Mouse (Mus musculus) limb, embryonic 14.5 days (tissue): ENCODE measurements around the gene Plppr2. TPM values are rescaled to one million over a fixed set of nuclear protein-coding genes. Genes with fewer than 3 reads are reported as not detected.

ENCODE experiments used
- ATAC-seq: fragments of 200-750 bp; cut with Nextera tagmentation; 2 replicates; pipeline ENCODE4 v1.8.0; 2017; ENCODE audit warnings: low read depth, moderate number of reproducible peaks, moderate TSS enrichment; ENCODE audit not compliant: low FRiP score
- DNase-seq: peaks from one replicate; pipeline ENCODE4 v3.0.0-alpha.2; 2015; ENCODE audit warnings: low spot score
- H3K27ac ChIP-seq: fragments of 300-500 bp; sonication (generic); replicated peaks from 2 replicates; pipeline ENCODE4 v1.5.1; 2014; ENCODE audit warnings: low read depth, mild to moderate bottlenecking, low read length, moderate library complexity, mixed read lengths
- H3K27me3 ChIP-seq: fragments of 300-500 bp; sonication (generic); 2 replicates; pipeline ENCODE4 v1.6.1; 2014; ENCODE audit warnings: low read length, mixed read lengths; ENCODE audit not compliant: control insufficient read depth, insufficient read depth
- H3K36me3 ChIP-seq: fragments of 300-500 bp; sonication (generic); 2 replicates; pipeline ENCODE4 v1.6.1; 2014; ENCODE audit warnings: mild to moderate bottlenecking, low read length, moderate library complexity, mixed read lengths; ENCODE audit not compliant: control insufficient read depth, insufficient read depth
- H3K4me1 ChIP-seq: fragments of 300-500 bp; sonication (generic); 2 replicates; pipeline ENCODE4 v1.6.1; 2014; ENCODE audit warnings: antibody characterized with exemption, low read length, mixed read lengths; ENCODE audit not compliant: control insufficient read depth, insufficient read depth
- H3K4me2 ChIP-seq: fragments of 300-500 bp; sonication (generic); replicated peaks from 2 replicates; pipeline ENCODE4 v1.6.1; 2014; ENCODE audit warnings: low read depth, mild to moderate bottlenecking, low read length, moderate library complexity; ENCODE audit not compliant: severe bottlenecking
- H3K4me3 ChIP-seq: fragments of 300-500 bp; sonication (generic); replicated peaks from 2 replicates; pipeline ENCODE4 v1.5.1; 2014; ENCODE audit warnings: low read length
- H3K9ac ChIP-seq: fragments of 300-500 bp; sonication (generic); 2 replicates; pipeline ENCODE4 v1.6.1; 2014; ENCODE audit warnings: mild to moderate bottlenecking, low read depth, low read length, moderate library complexity; ENCODE audit not compliant: severe bottlenecking
- H3K9me3 ChIP-seq: fragments of 300-500 bp; sonication (generic); 2 replicates; pipeline ENCODE4 v1.6.1; 2016; ENCODE audit warnings: low read length; ENCODE audit not compliant: control insufficient read depth
- POLR2A ChIP-seq: fragments of 200-500 bp; IDR thresholded peaks from 2 replicates; pipeline ENCODE4 v1.8.0; 2012; ENCODE audit warnings: inconsistent platforms, mild to moderate bottlenecking, moderate library complexity, borderline replicate concordance; ENCODE audit not compliant: insufficient read depth, insufficient read length; ENCODE audit errors: extremely low read depth
- WGBS: fragments of 180-500 bp; shearing (Covaris S2); extraction: QIAGEN DNeasy Blood & Tissue Kit; methylation state at CpG from one replicate; pipeline ENCODE4 v1.1.7; 2014; 5-methylcytosine and 5-hydroxymethylcytosine counted together
- polyA plus RNA-seq, 2 experiments: library from polyadenylated mRNA; depleted of rRNA in 1 of 2; stranded (reverse) in 1 of 2; unstranded in 1 of 2; fragments of >200 nt; fragmentation: Nextera tagmentation in 1 of 2; extraction: Ambion mirVana in 1 of 2; gene quantifications; 2 replicates each; pipeline versions ENCODE4 v1.2.1 to v1.2.3; 2012 to 2014

Gene Plppr2
- polyA plus RNA-seq, 2 experiments: 8.7 to 31.7 TPM

GRCm38 (mm10) chr9:21918692-21919384 lies 18.0 kb upstream of the Plppr2 start:
- Histone ChIP-seq H3K36me3 (no peaks in the 10 kb centered on the region), H3K9me3 (no peaks in the 10 kb centered on the region), H3K27ac (no peak overlapping the region), H3K9ac (no peak overlapping the region), H3K4me1 (no peaks in the 10 kb centered on the region), H3K4me2 (peak overlapping the region; percentile 97), H3K27me3 (no peaks in the 10 kb centered on the region), H3K4me3 (peak overlapping the region; percentile 61; the same call in 1 of the 2 replicates)
- DNase-seq: no peak
- ATAC-seq: no peak
- 18% methylated on average over 5 of the region's 5 CpGs for WGBS
- no peak for TF ChIP-seq POLR2A

DNA sequence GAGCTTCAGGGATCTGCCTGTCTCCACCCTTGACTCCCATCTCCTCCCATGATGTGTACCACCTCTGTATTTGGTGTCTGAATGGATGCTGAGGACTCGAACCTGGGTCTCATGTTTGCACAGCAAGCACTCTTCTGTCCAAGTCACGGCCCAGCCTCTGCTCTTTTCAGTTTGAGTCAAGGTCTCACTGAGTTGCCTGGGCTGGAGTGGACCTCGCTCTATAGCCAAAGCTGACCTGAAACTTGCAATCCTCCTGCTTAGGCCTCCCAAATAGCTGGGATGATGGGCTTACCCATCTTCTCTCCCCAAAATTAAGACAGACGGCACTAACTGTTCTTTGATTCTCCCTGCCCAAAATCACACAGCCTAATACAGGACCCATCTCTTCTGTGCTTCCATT lies 13.8 kb upstream of the Plppr2 start:
- H3K4me2 ChIP-seq: no peak overlapping the region
- 82% methylated on average over 4 of the region's 4 CpGs for WGBS
- no peak overlapping the region for H3K4me3 ChIP-seq
- no peak overlapping the region for H3K9ac ChIP-seq
- H3K9me3 ChIP-seq: no peaks in the 10 kb centered on the region
- H3K27me3 ChIP-seq: no peaks in the 10 kb centered on the region
- no peak for TF ChIP-seq POLR2A
- H3K4me1 ChIP-seq: peaks cover 7% of the 10 kb centered on the region; the same call in 1 of the 2 replicates
- DNase-seq: no peak
- peaks cover 6% of the 10 kb centered on the region; the same call in 1 of the 2 replicates for H3K36me3 ChIP-seq
- no peak overlapping the region for H3K27ac ChIP-seq
- no peak for ATAC-seq

GRCm38 (mm10) chr9:21923490-21924098 lies 13.2 kb upstream of the Plppr2 start:
- 71% methylated on average over 3 of the region's 3 CpGs for WGBS
- no peak for ATAC-seq

DNA sequence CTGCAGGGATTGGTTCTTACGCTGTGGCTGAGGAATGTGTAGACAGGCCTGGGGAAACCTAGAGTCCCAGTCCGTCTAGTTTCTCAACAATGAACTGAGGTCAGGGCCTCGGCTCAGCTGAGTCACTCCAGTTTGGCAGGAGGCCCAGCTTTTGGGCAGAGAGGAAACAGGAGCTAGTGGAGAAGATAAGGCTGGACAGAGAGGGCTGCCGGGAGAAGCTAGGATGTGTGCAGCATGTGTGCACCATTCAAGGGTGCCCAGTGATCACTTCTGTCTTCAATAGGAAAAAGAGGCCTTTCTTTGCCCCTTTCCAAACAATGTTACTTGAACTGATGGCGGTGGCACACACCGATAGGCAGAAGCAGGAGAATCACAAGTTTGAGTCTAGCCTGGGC lies 12.7 kb upstream of the Plppr2 start:
- Histone ChIP-seq H3K4me2 (no peak overlapping the region), H3K27ac (no peak overlapping the region), H3K9me3 (no peaks in the 10 kb centered on the region), H3K4me3 (no peak overlapping the region), H3K27me3 (no peaks in the 10 kb centered on the region), H3K36me3 (peaks cover 6% of the 10 kb centered on the region; the same call in 1 of the 2 replicates), H3K9ac (no peak overlapping the region), H3K4me1 (peaks cover 7% of the 10 kb centered on the region; the same call in 1 of the 2 replicates)
- no peak for TF ChIP-seq POLR2A
- DNase-seq: peak; percentile 43
- 67% methylated on average over 6 of the region's 6 CpGs for WGBS
- no peak for ATAC-seq

More at GRCm38 (mm10) chr9:21923490-21924098, 13.2 kb upstream of the Plppr2 start:
- no peak overlapping the region for H3K9ac ChIP-seq
- no peak overlapping the region for H3K4me3 ChIP-seq
- H3K4me1 ChIP-seq: peaks cover 7% of the 10 kb centered on the region; the same call in 1 of the 2 replicates
- no peak overlapping the region for H3K27ac ChIP-seq
- no peak for TF ChIP-seq POLR2A
- no peak for DNase-seq
- no peaks in the 10 kb centered on the region for H3K9me3 ChIP-seq
- no peaks in the 10 kb centered on the region for H3K27me3 ChIP-seq
- H3K36me3 ChIP-seq: peaks cover 6% of the 10 kb centered on the region; the same call in 1 of the 2 replicates
- no peak overlapping the region for H3K4me2 ChIP-seq

GRCm38 (mm10) chr9:21925034-21925433 lies 11.8 kb upstream of the Plppr2 start:
- Histone ChIP-seq H3K9me3 (no peaks in the 10 kb centered on the region), H3K27me3 (no peaks in the 10 kb centered on the region), H3K4me3 (no peak overlapping the region), H3K4me1 (peaks cover 7% of the 10 kb centered on the region; the same call in 1 of the 2 replicates), H3K4me2 (no peak overlapping the region), H3K27ac (no peak overlapping the region), H3K9ac (no peak overlapping the region), H3K36me3 (peaks cover 6% of the 10 kb centered on the region; the same call in 1 of the 2 replicates)
- 97% methylated on average over 3 of the region's 3 CpGs for WGBS
- DNase-seq (no peak), ATAC-seq (no peak)
- no peak for TF ChIP-seq POLR2A
